Mouse (Mus musculus) olfactory bulb, adult 2 months (tissue): ENCODE measurements around the gene Myrip.

Experiments
- CTCF ChIP-seq: fragments of 200-500 bp; IDR thresholded peaks from 2 replicates; pipeline ENCODE4 v1.5.1; 2012; ENCODE audit warnings: low read depth, mild to moderate bottlenecking, low read length, moderate library complexity; ENCODE audit not compliant: insufficient read depth
- POLR2A ChIP-seq: fragments of 200-500 bp; IDR thresholded peaks from 2 replicates; pipeline ENCODE4 v1.6.1; 2012; ENCODE audit warnings: mild to moderate bottlenecking, low read depth, low read length, moderate library complexity; ENCODE audit not compliant: insufficient read depth

GRCm38 (mm10) chr9:120295527-120295926 lies 5.8 kb upstream of the Myrip start:
- TF ChIP-seq POLR2A: no peak
- TF ChIP-seq CTCF: no peak
